Mouse (Mus musculus) kidney, postnatal 0 days (tissue): ENCODE results near the gene Olfr157. TPM values are rescaled to one million over a fixed set of nuclear protein-coding genes. Genes with fewer than 3 reads are reported as not detected.

Experiments
- ATAC-seq: fragments of 200-750 bp; cut with Nextera tagmentation; replicated peaks from 2 replicates; pipeline ENCODE4 v1.8.0; 2017; ENCODE audit warnings: low read depth, moderate number of reproducible peaks, moderate TSS enrichment, moderate library complexity; ENCODE audit not compliant: low FRiP score
- DNase-seq: peaks from one replicate; pipeline ENCODE4 v3.0.0-alpha.2; 2016; ENCODE audit warnings: low spot score
- H3K27ac ChIP-seq: fragments of 300-500 bp; sonication (generic); 2 replicates; pipeline ENCODE4 v1.5.1; 2014; ENCODE audit warnings: mild to moderate bottlenecking
- H3K27me3 ChIP-seq: fragments of 300-500 bp; sonication (generic); 2 replicates; pipeline ENCODE4 v1.6.1; 2014; ENCODE audit warnings: low read length, mixed read lengths; ENCODE audit not compliant: insufficient read depth
- H3K36me3 ChIP-seq: fragments of 300-500 bp; sonication (generic); 2 replicates; pipeline ENCODE4 v1.6.1; 2014; ENCODE audit warnings: low read length, mixed read lengths; ENCODE audit not compliant: insufficient read depth
- H3K4me1 ChIP-seq: fragments of 300-500 bp; sonication (generic); replicated peaks from 2 replicates; pipeline ENCODE4 v1.6.1; 2014; ENCODE audit warnings: antibody characterized with exemption, low read length, mixed read lengths; ENCODE audit not compliant: insufficient read depth
- H3K4me2 ChIP-seq: fragments of 300-500 bp; sonication (generic); 2 replicates; pipeline ENCODE4 v1.6.1; 2014; ENCODE audit warnings: mild to moderate bottlenecking, low read length, moderate library complexity, mixed read lengths
- H3K4me3 ChIP-seq: fragments of 300-500 bp; sonication (generic); replicated peaks from 2 replicates; pipeline ENCODE4 v1.5.1; 2014; ENCODE audit warnings: low read depth, low read length
- H3K9ac ChIP-seq: fragments of 300-500 bp; sonication (generic); 2 replicates; pipeline ENCODE4 v1.6.1; 2014; ENCODE audit warnings: low read depth, low read length
- H3K9me3 ChIP-seq: fragments of 300-500 bp; sonication (generic); replicated peaks from 2 replicates; pipeline ENCODE4 v1.6.1; 2016; ENCODE audit warnings: low read length, inconsistent platforms, mixed read lengths
- CTCF ChIP-seq: IDR thresholded peaks from 2 replicates; pipeline ENCODE4 v1.5.1; 2016; ENCODE audit warnings: antibody characterized with exemption, low read depth, mild to moderate bottlenecking, moderate library complexity
- WGBS: fragments of 180-500 bp; shearing (Covaris S2); extraction: QIAGEN DNeasy Blood & Tissue Kit; methylation state at CpG from one replicate; pipeline ENCODE4 v1.1.7; 2014; 5-methylcytosine and 5-hydroxymethylcytosine counted together
- polyA plus RNA-seq: library from polyadenylated mRNA; unstranded; fragments of >200 nt; fragmentation: Nextera tagmentation; extraction: Ambion mirVana; gene quantifications from 2 replicates; pipeline ENCODE4 v1.2.1, GENCODE M21; 2015

Gene Olfr157
- polyA plus RNA-seq, 1 experiment from 2014 or later = 0.01 TPM

GRCm38 (mm10) chr4:43875160-43875918 lies 35.3 kb upstream of the Olfr157 start, which contains the start of gene Reck:
Gene Reck, plus strand, starts transcription at chr4:43875530.
- H3K4me1 ChIP-seq = 0 out of 2 replicates have a peak, but pooled peaks cover 6% of the 10 kb centered on the region
- peak within 1 kb of the TSS; percentile 77 for H3K4me2 ChIP-seq
- H3K9ac ChIP-seq = peak within 1 kb of the TSS; percentile 79
- TF ChIP-seq CTCF = no peak
- no peaks in the 10 kb centered on the region for H3K36me3 ChIP-seq
- H3K27ac ChIP-seq = peak within 1 kb of the TSS; percentile 63
- H3K9me3 ChIP-seq = no peaks in the 10 kb centered on the region; the same call in 1 of the 2 replicates
- peak; percentile 91 for ATAC-seq
- no peaks in the 10 kb centered on the region for H3K27me3 ChIP-seq
- under 1% methylated on average over 72 of the region's 73 CpGs for WGBS
- peak; percentile 95 for DNase-seq
- peak within 1 kb of the TSS; percentile 91 for H3K4me3 ChIP-seq

GRCm38 (mm10) chr4:43874501-43874900 lies 34.5 kb upstream of the Olfr157 start:
- TF ChIP-seq CTCF = no peak
- no peak overlapping the region for H3K27ac ChIP-seq
- no peak for DNase-seq

GRCm38 (mm10) chr4:43869821-43870220 lies 29.8 kb upstream of the Olfr157 start:
- H3K4me3 ChIP-seq = no peak overlapping the region
- H3K27me3 ChIP-seq = no peaks in the 10 kb centered on the region
- no peaks in the 10 kb centered on the region for H3K36me3 ChIP-seq
- ATAC-seq (no peak), DNase-seq (no peak)
- H3K4me2 ChIP-seq = no peak overlapping the region
- TF ChIP-seq CTCF = no peak
- H3K4me1 ChIP-seq = 0 out of 2 replicates have a peak, but pooled peaks cover under 1% of the 10 kb centered on the region
- no peak overlapping the region for H3K9ac ChIP-seq
- 74% methylated on average over 10 of the region's 10 CpGs for WGBS
- no peaks in the 10 kb centered on the region; the same call in 1 of the 2 replicates for H3K9me3 ChIP-seq
- H3K27ac ChIP-seq = no peak overlapping the region

More at GRCm38 (mm10) chr4:43874501-43874900, 34.5 kb upstream of the Olfr157 start:
- H3K36me3 ChIP-seq = no peaks in the 10 kb centered on the region
- no peaks in the 10 kb centered on the region; the same call in 1 of the 2 replicates for H3K9me3 ChIP-seq
- no peak overlapping the region; the same call in 1 of the 2 replicates for H3K4me3 ChIP-seq
- no peaks in the 10 kb centered on the region for H3K27me3 ChIP-seq
- H3K9ac ChIP-seq = no peak overlapping the region
- H3K4me1 ChIP-seq = 0 out of 2 replicates have a peak, but pooled peaks cover 6% of the 10 kb centered on the region
- 32% methylated on average over 7 of the region's 7 CpGs for WGBS
- H3K4me2 ChIP-seq = peak overlapping the region; percentile 77
- ATAC-seq = no peak

- no peaks in the 10 kb centered on the region for H3K4me1 ChIP-seq
- WGBS = 71% methylated on average over 4 of the region's 4 CpGs
- no peak overlapping the region for H3K4me2 ChIP-seq
- no peak for ATAC-seq
- no peak overlapping the region for H3K4me3 ChIP-seq
- TF ChIP-seq CTCF = peak; percentile 24; the same call in 1 of the 2 replicates
- H3K36me3 ChIP-seq = no peaks in the 10 kb centered on the region
- H3K9me3 ChIP-seq = no peaks in the 10 kb centered on the region
- no peak for DNase-seq
- H3K27ac ChIP-seq = no peak overlapping the region
- H3K27me3 ChIP-seq = no peaks in the 10 kb centered on the region
- no peak overlapping the region for H3K9ac ChIP-seq
These were observed 23.3 kb upstream of the Olfr157 start for GRCm38 (mm10) chr4:43863298-43863697.

- H3K36me3 ChIP-seq = no peaks in the 10 kb centered on the region
- no peak overlapping the region for H3K4me3 ChIP-seq
- peak; percentile 97 for TF ChIP-seq CTCF
- no peak overlapping the region for H3K4me2 ChIP-seq
- no peak overlapping the region for H3K9ac ChIP-seq
- H3K9me3 ChIP-seq = no peaks in the 10 kb centered on the region
- DNase-seq (peak; percentile 81), ATAC-seq (no peak)
- H3K4me1 ChIP-seq = no peaks in the 10 kb centered on the region
- H3K27me3 ChIP-seq = no peaks in the 10 kb centered on the region
- no peak overlapping the region for H3K27ac ChIP-seq
- WGBS = 16% methylated on average over 14 of the region's 14 CpGs
These were observed 20.9 kb upstream of the Olfr157 start for GRCm38 (mm10) chr4:43860744-43861519.

GRCm38 (mm10) chr4:43859886-43860285 lies 19.9 kb upstream of the Olfr157 start:
- Histone ChIP-seq H3K36me3 (no peaks in the 10 kb centered on the region), H3K9me3 (no peaks in the 10 kb centered on the region), H3K9ac (no peak overlapping the region), H3K4me1 (no peaks in the 10 kb centered on the region), H3K4me3 (no peak overlapping the region), H3K4me2 (no peak overlapping the region), H3K27ac (no peak overlapping the region), H3K27me3 (no peaks in the 10 kb centered on the region)
- no peak for TF ChIP-seq CTCF
- no peak for ATAC-seq
- 72% methylated on average over 10 of the region's 10 CpGs for WGBS
- no peak for DNase-seq
